Mouse (Mus musculus) adrenal gland, postnatal 4 days (tissue): ENCODE measurements at regions not wholly inside any gene's neighbourhood (a gene's known extent, or its start where the extent isn't known, plus 50 kb on each side); places are given as distances from the start of the nearest gene placed in this dataset.

ENCODE experiments used
- DNase-seq, 2 experiments: peaks; one replicate each; pipeline ENCODE4 v3.0.0; 2021 to 2022; ENCODE audit warnings: low spot score in 2 of 2, mixed read lengths in 2 of 2

GRCm38 (mm10) chr1:193800998-193801397 is 430.9 kb upstream of the Camk1g start:
- DNase-seq = no peak

GRCm38 (mm10) chr1:193790579-193790978 is 420.5 kb upstream of the Camk1g start:
- DNase-seq = no peak

- DNase-seq = no peak
Measured at GRCm38 (mm10) chr1:193788496-193788895, 418.4 kb upstream of the Camk1g start.

- DNase-seq = no peak
Measured at GRCm38 (mm10) chr1:193787417-193787816, 417.3 kb upstream of the Camk1g start.

GRCm38 (mm10) chr1:193784966-193785365 is 414.9 kb upstream of the Camk1g start:
- DNase-seq = no peak

- no peak for DNase-seq
Measured at GRCm38 (mm10) chr1:193784526-193784925, 414.4 kb upstream of the Camk1g start.

- DNase-seq = no peak
Measured at GRCm38 (mm10) chr1:193778181-193778580, 408.1 kb upstream of the Camk1g start.

GRCm38 (mm10) chr1:193769546-193769945 is 399.4 kb upstream of the Camk1g start:
- DNase-seq = no peak

- DNase-seq = no peak
Measured at GRCm38 (mm10) chr1:193764103-193764502, 394.0 kb upstream of the Camk1g start.

GRCm38 (mm10) chr1:193751819-193752251 is 381.7 kb upstream of the Camk1g start:
- no peak for DNase-seq

GRCm38 (mm10) chr1:193750929-193751328 is 380.8 kb upstream of the Camk1g start:
- no peak for DNase-seq

- no peak for DNase-seq
Measured at GRCm38 (mm10) chr1:193747426-193747960, 377.4 kb upstream of the Camk1g start.

- no peak for DNase-seq
Measured at GRCm38 (mm10) chr1:193742688-193743087, 372.6 kb upstream of the Camk1g start.

GRCm38 (mm10) chr1:193738821-193739220 is 368.7 kb upstream of the Camk1g start:
- no peak for DNase-seq

- DNase-seq = no peak
Measured at GRCm38 (mm10) chr1:193735949-193736518, 365.9 kb upstream of the Camk1g start.

- DNase-seq = no peak
Measured at GRCm38 (mm10) chr1:193734014-193734763, 364.1 kb upstream of the Camk1g start.

- DNase-seq = no peak
Measured at GRCm38 (mm10) chr1:193733402-193733801, 363.3 kb upstream of the Camk1g start.

- DNase-seq = no peak
Measured at GRCm38 (mm10) chr1:193732113-193732512, 362.0 kb upstream of the Camk1g start.

- DNase-seq = no peak
Measured at GRCm38 (mm10) chr1:193721850-193722249, 351.8 kb upstream of the Camk1g start.

GRCm38 (mm10) chr1:193720420-193720851 is 350.3 kb upstream of the Camk1g start:
- no peak for DNase-seq

- no peak for DNase-seq
Measured at GRCm38 (mm10) chr1:193715328-193715727, 345.2 kb upstream of the Camk1g start.

- no peak for DNase-seq
Measured at GRCm38 (mm10) chr1:193714631-193715030, 344.5 kb upstream of the Camk1g start.

- DNase-seq = no peak
Measured at GRCm38 (mm10) chr1:193705205-193705604, 335.1 kb upstream of the Camk1g start.
